Mouse (Mus musculus) embryonic facial prominence, embryonic 13.5 days (tissue): ENCODE data around the gene Scyl1. TPM values are rescaled to one million over a fixed set of nuclear protein-coding genes. Genes with fewer than 3 reads are reported as not detected.

Experiments used
- ATAC-seq: fragments of 200-750 bp; cut with Nextera tagmentation; 2 replicates; pipeline ENCODE4 v1.8.0; 2017; ENCODE audit warnings: low read depth; ENCODE audit not compliant: insufficient number of reproducible peaks, insufficient read depth, low FRiP score, low TSS enrichment
- H3K27ac ChIP-seq: fragments of 300-500 bp; sonication (generic); 2 replicates; pipeline ENCODE4 v1.5.1; 2015; ENCODE audit warnings: moderate library complexity, mild to moderate bottlenecking, inconsistent platforms
- H3K27me3 ChIP-seq: fragments of 300-500 bp; sonication (generic); 2 replicates; pipeline ENCODE4 v1.6.1; 2015; ENCODE audit warnings: mild to moderate bottlenecking, inconsistent platforms
- H3K36me3 ChIP-seq: fragments of 300-500 bp; sonication (generic); 2 replicates; pipeline ENCODE4 v1.6.1; 2015; ENCODE audit warnings: mild to moderate bottlenecking, inconsistent platforms
- H3K4me1 ChIP-seq: fragments of 300-500 bp; sonication (generic); 2 replicates; pipeline ENCODE4 v1.6.1; 2015; ENCODE audit warnings: inconsistent platforms
- H3K4me2 ChIP-seq: fragments of 300-500 bp; sonication (generic); 2 replicates; pipeline ENCODE4 v1.6.1; 2015; ENCODE audit warnings: moderate library complexity, mild to moderate bottlenecking, inconsistent platforms
- H3K4me3 ChIP-seq: fragments of 300-500 bp; sonication (generic); 2 replicates; pipeline ENCODE4 v1.5.1; 2015; ENCODE audit warnings: mild to moderate bottlenecking, inconsistent platforms
- H3K9ac ChIP-seq: fragments of 300-500 bp; sonication (generic); 2 replicates; pipeline ENCODE4 v1.6.1; 2015; ENCODE audit warnings: mild to moderate bottlenecking, inconsistent platforms
- H3K9me3 ChIP-seq: fragments of 300-500 bp; sonication (generic); 2 replicates; pipeline ENCODE4 v1.6.1; 2016; ENCODE audit warnings: inconsistent platforms
- WGBS: fragments of 180-500 bp; shearing (Covaris S2); methylation state at CpG from one replicate; pipeline ENCODE4 v1.1.7; 2015; ENCODE audit warnings: mixed read lengths; 5-methylcytosine and 5-hydroxymethylcytosine counted together
- polyA plus RNA-seq: library from polyadenylated mRNA; unstranded; fragments of >200 nt; fragmentation: Nextera tagmentation; extraction: Ambion mirVana; gene quantifications from 2 replicates; pipeline ENCODE4 v1.2.1, GENCODE M21; 2015

The Scyl1 gene
- polyA plus RNA-seq, 1 experiment from 2014 or later: 75.3 TPM

- Histone ChIP-seq H3K27ac (no peak overlapping the region), H3K36me3 (peaks cover 50% of the 10 kb centered on the region), H3K27me3 (peaks cover 87% of the 10 kb centered on the region), H3K4me2 (0 out of 2 replicates have a peak overlapping the region, but pooled peaks have one; percentile 5), H3K9ac (0 out of 2 replicates have a peak overlapping the region, but pooled peaks have one; percentile 36), H3K9me3 (no peaks in the 10 kb centered on the region), H3K4me3 (peak overlapping the region; percentile 3; the same call in 1 of the 2 replicates), H3K4me1 (peaks cover 22% of the 10 kb centered on the region)
- ATAC-seq: no peak
- 10% methylated on average over 20 of the region's 20 CpGs for WGBS
These were observed 19.5 kb downstream of the Scyl1 start for GRCm38 (mm10) chr19:5751742-5752141.

- peaks cover 23% of the 10 kb centered on the region for H3K4me1 ChIP-seq
- H3K4me2 ChIP-seq: 0 out of 2 replicates have a peak overlapping the region, but pooled peaks have one; percentile 7
- H3K27ac ChIP-seq: no peak overlapping the region
- no peaks in the 10 kb centered on the region for H3K9me3 ChIP-seq
- peak overlapping the region; percentile 36; the same call in 1 of the 2 replicates for H3K9ac ChIP-seq
- 0 out of 2 replicates have a peak overlapping the region, but pooled peaks have one; percentile 3 for H3K4me3 ChIP-seq
- WGBS: 10% methylated on average over 22 of the region's 22 CpGs
- peaks cover 87% of the 10 kb centered on the region for H3K27me3 ChIP-seq
- H3K36me3 ChIP-seq: peaks cover 46% of the 10 kb centered on the region
- no peak for ATAC-seq
These were observed 20.3 kb downstream of the Scyl1 start for GRCm38 (mm10) chr19:5750951-5751350.

GRCm38 (mm10) chr19:5749476-5749875, 21.7 kb downstream of the Scyl1 start:
- Histone ChIP-seq H3K27ac (no peak overlapping the region), H3K9ac (no peak overlapping the region), H3K4me2 (no peak overlapping the region), H3K4me3 (no peak overlapping the region), H3K9me3 (no peaks in the 10 kb centered on the region), H3K4me1 (peaks cover 37% of the 10 kb centered on the region), H3K27me3 (peaks cover 87% of the 10 kb centered on the region), H3K36me3 (peaks cover 36% of the 10 kb centered on the region)
- ATAC-seq: no peak
- whole genome bisulfite sequencing: 82% methylated on average over 6 of the region's 6 CpGs

GRCm38 (mm10) chr19:5746907-5747363, 24.3 kb downstream of the Scyl1 start:
- WGBS: 34% methylated on average over 12 of the region's 12 CpGs
- Histone ChIP-seq H3K4me1 (peaks cover 54% of the 10 kb centered on the region), H3K4me2 (no peak overlapping the region), H3K27me3 (peaks cover 80% of the 10 kb centered on the region), H3K9ac (no peak overlapping the region), H3K4me3 (no peak overlapping the region), H3K9me3 (no peaks in the 10 kb centered on the region), H3K27ac (no peak overlapping the region), H3K36me3 (peaks cover 21% of the 10 kb centered on the region; the same call in 1 of the 2 replicates)
- ATAC-seq: no peak; the same call in 1 of the 2 replicates

- H3K27me3 ChIP-seq: peaks cover 71% of the 10 kb centered on the region
- WGBS: 5% methylated on average over 36 of the region's 36 CpGs
These were observed 25.2 kb downstream of the Scyl1 start for GRCm38 (mm10) chr19:5745756-5746710.

GRCm38 (mm10) chr19:5743576-5743975, 27.6 kb downstream of the Scyl1 start:
- Histone ChIP-seq H3K4me1 (peaks cover 57% of the 10 kb centered on the region), H3K36me3 (0 out of 2 replicates have a peak, but pooled peaks cover 13% of the 10 kb centered on the region), H3K9ac (peak overlapping the region; percentile 91), H3K27me3 (peaks cover 53% of the 10 kb centered on the region), H3K4me3 (peak overlapping the region; percentile 67; the same call in 1 of the 2 replicates), H3K9me3 (no peaks in the 10 kb centered on the region), H3K27ac (no peak overlapping the region), H3K4me2 (peak overlapping the region; percentile 95)
- ATAC-seq: no peak
- WGBS: 45% methylated on average over 5 of the region's 5 CpGs

More at GRCm38 (mm10) chr19:5745756-5746710, 25.2 kb downstream of the Scyl1 start:
- H3K4me1 ChIP-seq: peaks cover 50% of the 10 kb centered on the region
- H3K4me3 ChIP-seq: peak overlapping the region; percentile 30
- H3K4me2 ChIP-seq: peak overlapping the region; percentile 59
- ATAC-seq: no peak
- no peaks in the 10 kb centered on the region for H3K9me3 ChIP-seq
- H3K36me3 ChIP-seq: peaks cover 16% of the 10 kb centered on the region; the same call in 1 of the 2 replicates
- H3K27ac ChIP-seq: no peak overlapping the region
- peak overlapping the region; percentile 58 for H3K9ac ChIP-seq

- WGBS: 3% methylated on average over 32 of the region's 32 CpGs
- no peaks in the 10 kb centered on the region for H3K9me3 ChIP-seq
- ATAC-seq: peak; percentile 7; the same call in 1 of the 2 replicates
- H3K27me3 ChIP-seq: peaks cover 45% of the 10 kb centered on the region
- H3K4me2 ChIP-seq: peak overlapping the region; percentile 95
- peaks cover 57% of the 10 kb centered on the region for H3K4me1 ChIP-seq
- H3K36me3 ChIP-seq: 0 out of 2 replicates have a peak, but pooled peaks cover 3% of the 10 kb centered on the region
- peak overlapping the region; percentile 91 for H3K9ac ChIP-seq
- peak overlapping the region; percentile 67 for H3K4me3 ChIP-seq
- H3K27ac ChIP-seq: peak overlapping the region; percentile 92
These were observed 29.0 kb downstream of the Scyl1 start for GRCm38 (mm10) chr19:5742241-5742641.

- peaks cover 56% of the 10 kb centered on the region for H3K4me1 ChIP-seq
- H3K4me3 ChIP-seq: peak overlapping the region; percentile 67
- under 1% methylated on average over 55 of the region's 55 CpGs for WGBS
- peak overlapping the region; percentile 92 for H3K27ac ChIP-seq
- H3K36me3 ChIP-seq: no peaks in the 10 kb centered on the region
- H3K27me3 ChIP-seq: peaks cover 45% of the 10 kb centered on the region
- peak overlapping the region; percentile 95 for H3K4me2 ChIP-seq
- peak overlapping the region; percentile 91 for H3K9ac ChIP-seq
- H3K9me3 ChIP-seq: no peaks in the 10 kb centered on the region
- peak; percentile 60; the same call in 1 of the 2 replicates for ATAC-seq
These were observed 29.5 kb downstream of the Scyl1 start for GRCm38 (mm10) chr19:5741641-5742240.

GRCm38 (mm10) chr19:5740320-5741317, 30.6 kb downstream of the Scyl1 start, which contains the start of gene Ltbp3:
TSS of gene Ltbp3 (plus strand) at chr19:5740904.
- H3K4me3 ChIP-seq: peak within 1 kb of the TSS; percentile 67
- H3K9ac ChIP-seq: peak within 1 kb of the TSS; percentile 91
- H3K36me3 ChIP-seq: no peaks in the 10 kb centered on the region
- 21% methylated on average over 9 of the region's 14 CpGs for WGBS
- peak within 1 kb of the TSS; percentile 92 for H3K27ac ChIP-seq
- no peaks in the 10 kb centered on the region for H3K9me3 ChIP-seq
- H3K4me2 ChIP-seq: peak within 1 kb of the TSS; percentile 95
- peaks cover 40% of the 10 kb centered on the region for H3K27me3 ChIP-seq
- 0 out of 2 replicates have a peak, but pooled peaks have one; percentile 49 for ATAC-seq
- peaks cover 44% of the 10 kb centered on the region for H3K4me1 ChIP-seq

- no peak for ATAC-seq
These were observed 31.8 kb downstream of the Scyl1 start for GRCm38 (mm10) chr19:5739446-5739845.

More at GRCm38 (mm10) chr19:5739446-5739845, 31.8 kb downstream of the Scyl1 start:
- Histone ChIP-seq H3K4me3 (no peak overlapping the region), H3K27ac (no peak overlapping the region), H3K9me3 (no peaks in the 10 kb centered on the region), H3K27me3 (peaks cover 35% of the 10 kb centered on the region), H3K4me2 (no peak overlapping the region), H3K36me3 (no peaks in the 10 kb centered on the region), H3K4me1 (peaks cover 34% of the 10 kb centered on the region), H3K9ac (no peak overlapping the region)
- WGBS: 53% methylated on average over 2 of the region's 2 CpGs
